In genomic region chr17:30221677-30222076, GRCm38 (mm10) we compare ENCODE assay signal across 23 mouse cellular contexts.
DNase-seq lines count a peak whose midpoint lies in the region; ATAC-seq and TF ChIP-seq lines count a peak whose summit lies in the region.
"Had no signal": no experiment of that assay in that cellular context is flagged by ENCODE, and none has a peak within 500 bp of the region (broad histone marks: within the 10 kb centered on the region; RNA-seq: fewer than 3 reads in every experiment).

No protein-coding gene starts in this region.

- peak overlapping the region; percentile 51; the same call in 1 of the 2 replicates for H3K27ac ChIP-seq in forebrain, embryonic 10.5 days
- H3K27ac ChIP-seq in forebrain, embryonic 12.5 days, result no peak overlapping the region
- no peak overlapping the region for H3K27ac ChIP-seq in hindbrain, embryonic 14.5 days
- H3K27ac ChIP-seq in hindbrain, postnatal 0 days, result no peak overlapping the region
- H3K27ac ChIP-seq in midbrain, embryonic 16.5 days (ENCODE audit: low read length), result no peak overlapping the region
- no peak overlapping the region for H3K27ac ChIP-seq in midbrain, embryonic 11.5 days (ENCODE audit: low read depth, low read length)
- H3K27ac ChIP-seq: forebrain, embryonic 15.5 days; heart, embryonic 15.5 days had no signal

- WGBS in forebrain, embryonic 10.5 days, result 88% methylated on average over 14 of the region's 14 CpGs
- 77% methylated on average over 14 of the region's 14 CpGs for WGBS in forebrain, embryonic 12.5 days
- 75% methylated on average over 14 of the region's 14 CpGs for WGBS in hindbrain, embryonic 14.5 days
- 69% methylated on average over 14 of the region's 14 CpGs for WGBS in hindbrain, postnatal 0 days
- 71% methylated on average over 14 of the region's 14 CpGs for WGBS in midbrain, embryonic 16.5 days
- WGBS in midbrain, embryonic 11.5 days, result 78% methylated on average over 14 of the region's 14 CpGs

- H3K9ac ChIP-seq in forebrain, embryonic 12.5 days, result no peak overlapping the region
- H3K9ac ChIP-seq in hindbrain, embryonic 14.5 days, result 0 out of 2 replicates have a peak overlapping the region, but pooled peaks have one; percentile 6
- no peak overlapping the region for H3K9ac ChIP-seq in hindbrain, postnatal 0 days (replicated peaks; ENCODE audit: low read length)
- 0 out of 2 replicates have a peak overlapping the region, but pooled peaks have one; percentile 41 for H3K9ac ChIP-seq in midbrain, embryonic 16.5 days (ENCODE audit: low read depth, low read length)
- no peak overlapping the region; the same call in 1 of the 2 replicates for H3K9ac ChIP-seq in midbrain, embryonic 11.5 days (ENCODE audit: low read length)
- H3K9ac ChIP-seq: forebrain, embryonic 15.5 days; heart, embryonic 12.5 days; heart, embryonic 15.5 days had no signal

- H3K27me3 ChIP-seq in forebrain, embryonic 10.5 days (ENCODE audit: poor library complexity, severe bottlenecking), result no peaks in the 10 kb centered on the region
- H3K27me3 ChIP-seq in forebrain, embryonic 12.5 days, result no peaks in the 10 kb centered on the region
- no peaks in the 10 kb centered on the region for H3K27me3 ChIP-seq in hindbrain, embryonic 14.5 days (ENCODE audit: control insufficient read depth, insufficient read depth, low read length)
- H3K27me3 ChIP-seq in hindbrain, postnatal 0 days (ENCODE audit: insufficient read depth, low read length), result no peaks in the 10 kb centered on the region
- H3K27me3 ChIP-seq in midbrain, embryonic 16.5 days (ENCODE audit: control insufficient read depth, insufficient read depth, low read depth, low read length), result no peaks in the 10 kb centered on the region
- no peaks in the 10 kb centered on the region for H3K27me3 ChIP-seq in midbrain, embryonic 11.5 days (ENCODE audit: control insufficient read depth, insufficient read depth, low read length)
- H3K27me3 ChIP-seq: CH12.LX; forebrain, embryonic 15.5 days; heart, embryonic 12.5 days; heart, embryonic 15.5 days; hindbrain, embryonic 12.5 days; Patski had no signal

- no peaks in the 10 kb centered on the region for H3K9me3 ChIP-seq in forebrain, embryonic 10.5 days
- no peaks in the 10 kb centered on the region for H3K9me3 ChIP-seq in forebrain, embryonic 12.5 days
- H3K9me3 ChIP-seq in hindbrain, embryonic 14.5 days (ENCODE audit: control insufficient read depth, low read length), result no peaks in the 10 kb centered on the region
- no peaks in the 10 kb centered on the region for H3K9me3 ChIP-seq in hindbrain, postnatal 0 days (ENCODE audit: low read length)
- H3K9me3 ChIP-seq in midbrain, embryonic 16.5 days (replicated peaks; ENCODE audit: control insufficient read depth, low read length, poor library complexity, severe bottlenecking), result no peaks in the 10 kb centered on the region
- no peaks in the 10 kb centered on the region for H3K9me3 ChIP-seq in midbrain, embryonic 11.5 days (ENCODE audit: control insufficient read depth, low read length)
- H3K9me3 ChIP-seq: forebrain, embryonic 15.5 days; G1E; heart, embryonic 12.5 days; heart, embryonic 15.5 days; hindbrain, embryonic 12.5 days had no signal

- peaks cover 55% of the 10 kb centered on the region for H3K4me1 ChIP-seq in forebrain, embryonic 10.5 days
- peaks cover 57% of the 10 kb centered on the region for H3K4me1 ChIP-seq in forebrain, embryonic 12.5 days
- peaks cover 26% of the 10 kb centered on the region for H3K4me1 ChIP-seq in hindbrain, embryonic 14.5 days (replicated peaks; ENCODE audit: control insufficient read depth, insufficient read depth, low read length)
- H3K4me1 ChIP-seq in hindbrain, postnatal 0 days (ENCODE audit: insufficient read depth, low read length), result peaks cover 16% of the 10 kb centered on the region
- H3K4me1 ChIP-seq in midbrain, embryonic 16.5 days (ENCODE audit: control insufficient read depth, insufficient read depth, low read length), result peaks cover 27% of the 10 kb centered on the region
- H3K4me1 ChIP-seq in midbrain, embryonic 11.5 days (ENCODE audit: control insufficient read depth, insufficient read depth, low read length), result peaks cover 40% of the 10 kb centered on the region

- H3K36me3 ChIP-seq in forebrain, embryonic 10.5 days (replicated peaks), result peaks cover 19% of the 10 kb centered on the region
- H3K36me3 ChIP-seq in forebrain, embryonic 12.5 days (replicated peaks), result peaks cover 19% of the 10 kb centered on the region
- peaks cover 18% of the 10 kb centered on the region for H3K36me3 ChIP-seq in hindbrain, embryonic 14.5 days (replicated peaks; ENCODE audit: control insufficient read depth, insufficient read depth)
- H3K36me3 ChIP-seq in hindbrain, postnatal 0 days (ENCODE audit: insufficient read depth, low read length), result peaks cover 10% of the 10 kb centered on the region; the same call in 1 of the 2 replicates
- peaks cover 6% of the 10 kb centered on the region for H3K36me3 ChIP-seq in midbrain, embryonic 16.5 days (ENCODE audit: control insufficient read depth, insufficient read depth, low read length)
- no peaks in the 10 kb centered on the region for H3K36me3 ChIP-seq in midbrain, embryonic 11.5 days (ENCODE audit: control insufficient read depth, insufficient read depth, low read length)
- H3K36me3 ChIP-seq: forebrain, embryonic 15.5 days had no signal

- no peak overlapping the region for H3K4me2 ChIP-seq in forebrain, embryonic 12.5 days
- no peak overlapping the region for H3K4me2 ChIP-seq in hindbrain, embryonic 14.5 days (replicated peaks)
- H3K4me2 ChIP-seq in hindbrain, postnatal 0 days (ENCODE audit: low read depth, low read length), result no peak overlapping the region
- H3K4me2 ChIP-seq in midbrain, embryonic 16.5 days (ENCODE audit: low read length), result no peak overlapping the region
- H3K4me2 ChIP-seq in midbrain, embryonic 11.5 days, result no peak overlapping the region
- H3K4me2 ChIP-seq: forebrain, embryonic 15.5 days; heart, embryonic 12.5 days; heart, embryonic 15.5 days; hindbrain, embryonic 12.5 days had no signal

- no peak for DNase-seq in forebrain, embryonic 10.5 days (ENCODE audit: extremely low spot score, low spot score)
- no peak for DNase-seq in hindbrain, embryonic 14.5 days (ENCODE audit: low spot score)
- no peak for DNase-seq in hindbrain, postnatal 0 days (ENCODE audit: low spot score)
- DNase-seq in midbrain, embryonic 11.5 days (ENCODE audit: low spot score, missing footprints), result no peak
- no peak for DNase-seq in spleen, adult 18-20 months
- DNase-seq: adrenal gland, postnatal 10 days; adrenal gland, postnatal 36 days; cerebellum, adult 18-20 months; cerebellum, adult 9-10 months; cerebellum, postnatal 14 days; gastrocnemius, postnatal 25 days; heart, adult 18-20 months; heart, postnatal 10 days; heart, postnatal 36 days had no signal

- ATAC-seq in forebrain, embryonic 12.5 days (ENCODE audit: low FRiP score), result no peak
- no peak for ATAC-seq in hindbrain, embryonic 14.5 days (ENCODE audit: low FRiP score)
- no peak for ATAC-seq in hindbrain, postnatal 0 days
- ATAC-seq in midbrain, embryonic 16.5 days, result no peak
- ATAC-seq in midbrain, embryonic 11.5 days (ENCODE audit: low FRiP score), result no peak
- ATAC-seq: Patski had no signal

- no peak overlapping the region for H3K4me3 ChIP-seq in forebrain, embryonic 10.5 days
- no peak overlapping the region for H3K4me3 ChIP-seq in forebrain, embryonic 12.5 days (replicated peaks)
- no peak overlapping the region for H3K4me3 ChIP-seq in hindbrain, embryonic 14.5 days (replicated peaks; ENCODE audit: low read length)
- no peak overlapping the region for H3K4me3 ChIP-seq in hindbrain, postnatal 0 days (ENCODE audit: low read length)
- H3K4me3 ChIP-seq in midbrain, embryonic 16.5 days (ENCODE audit: low read depth, low read length), result no peak overlapping the region
- H3K4me3 ChIP-seq in midbrain, embryonic 11.5 days (ENCODE audit: low read depth, low read length), result no peak overlapping the region
- H3K4me3 ChIP-seq: forebrain, embryonic 15.5 days; heart, embryonic 12.5 days; heart, embryonic 15.5 days; hindbrain, embryonic 12.5 days had no signal

- TF ChIP-seq CTCF in hindbrain, postnatal 0 days (IDR thresholded peaks at IDR 0.05; ENCODE audit: low read depth), result no peak

Comparison
In these comparisons a context has a peak if more than half of its experiments do, and no peak if none do; other contexts are left out.
1. H3K9ac ChIP-seq: peak in hindbrain, embryonic 14.5 days (single experiment) and midbrain, embryonic 16.5 days (single experiment); none in forebrain, embryonic 12.5 days (single experiment), hindbrain, postnatal 0 days (single experiment) and midbrain, embryonic 11.5 days (single experiment).